Mouse (Mus musculus): Measurements from ENCODE around the gene Snx17. TPM values are rescaled to one million over a fixed set of nuclear protein-coding genes. Genes with fewer than 3 reads are reported as not detected.

The Snx17 gene
- polyA plus RNA-seq, 1 experiment from 2014 or later, result 144 TPM

- peaks cover 39% of the 10 kb centered on the region for H3K36me3 ChIP-seq (ENCODE audit: control insufficient read depth, insufficient read depth, low read length)
- H3K27me3 ChIP-seq (ENCODE audit: control insufficient read depth, insufficient read depth, low read length), result no peaks in the 10 kb centered on the region
- peak overlapping the region; percentile 90 for H3K4me3 ChIP-seq (ENCODE audit: low read depth, low read length)
- 12% methylated on average over 25 of the region's 25 CpGs for WGBS
- H3K9me3 ChIP-seq (ENCODE audit: control insufficient read depth, low read length), result no peaks in the 10 kb centered on the region; the same call in 1 of the 2 replicates
- H3K4me1 ChIP-seq (ENCODE audit: control insufficient read depth, insufficient read depth, low read length), result peaks cover 14% of the 10 kb centered on the region
- DNase-seq (ENCODE audit: low spot score), result no peak
- no peak for ATAC-seq (ENCODE audit: insufficient number of reproducible peaks, low FRiP score, low TSS enrichment, low read depth)
- H3K27ac ChIP-seq (replicated peaks; ENCODE audit: low read depth, low read length), result peak overlapping the region; percentile 56
- peak overlapping the region; percentile 91 for H3K9ac ChIP-seq (ENCODE audit: low read length)
- peak overlapping the region; percentile 81 for H3K4me2 ChIP-seq (ENCODE audit: low read depth, severe bottlenecking)
Observed at GRCm38 (mm10) chr5:31193631-31194281, 729 bp downstream of the Snx17 start.

GRCm38 (mm10) chr5:31194486-31195485 lies 1.8 kb downstream of the Snx17 start:
- ATAC-seq (ENCODE audit: insufficient number of reproducible peaks, low FRiP score, low TSS enrichment, low read depth), result no peak
- 90% methylated on average over 16 of the region's 16 CpGs for WGBS
- no peak overlapping the region for H3K9ac ChIP-seq (ENCODE audit: low read length)

DNA sequence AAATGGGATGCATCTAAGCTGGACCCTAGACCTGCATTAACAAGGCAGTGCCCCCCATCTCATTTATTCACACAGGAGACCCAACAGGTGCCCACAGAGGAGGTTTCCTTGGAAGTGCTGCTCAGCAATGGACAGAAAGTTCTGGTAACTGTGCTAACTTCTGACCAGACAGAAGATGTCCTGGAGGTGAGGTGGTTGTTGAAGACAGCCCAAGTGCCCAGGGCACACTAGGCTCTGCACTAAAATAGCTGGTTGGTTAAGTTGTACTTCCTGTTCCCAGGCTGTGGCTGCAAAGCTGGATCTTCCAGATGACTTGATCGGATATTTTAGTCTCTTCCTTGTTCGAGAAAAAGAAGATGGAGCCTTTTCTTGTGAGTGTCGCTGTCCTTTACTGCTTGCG lies 2.6 kb downstream of the Snx17 start:
- Histone ChIP-seq H3K27me3 (ENCODE audit: control insufficient read depth, insufficient read depth, low read length) (no peaks in the 10 kb centered on the region), H3K36me3 (ENCODE audit: control insufficient read depth, insufficient read depth, low read length) (peaks cover 43% of the 10 kb centered on the region), H3K9me3 (ENCODE audit: control insufficient read depth, low read length) (peaks cover 5% of the 10 kb centered on the region), H3K4me1 (ENCODE audit: control insufficient read depth, insufficient read depth, low read length) (peaks cover 14% of the 10 kb centered on the region), H3K9ac (ENCODE audit: low read length) (no peak overlapping the region), H3K4me2 (ENCODE audit: low read depth, severe bottlenecking) (no peak overlapping the region), H3K4me3 (ENCODE audit: low read depth, low read length) (no peak overlapping the region), H3K27ac (replicated peaks; ENCODE audit: low read depth, low read length) (no peak overlapping the region)
- DNase-seq (ENCODE audit: low spot score) (no peak), ATAC-seq (ENCODE audit: insufficient number of reproducible peaks, low FRiP score, low TSS enrichment, low read depth) (no peak)
- 93% methylated on average over 4 of the region's 4 CpGs for WGBS

More at GRCm38 (mm10) chr5:31194486-31195485, 1.8 kb downstream of the Snx17 start:
- H3K4me2 ChIP-seq (ENCODE audit: low read depth, severe bottlenecking), result peak overlapping the region; percentile 81; the same call in 1 of the 2 replicates
- peaks cover 45% of the 10 kb centered on the region for H3K36me3 ChIP-seq (ENCODE audit: control insufficient read depth, insufficient read depth, low read length)
- H3K27ac ChIP-seq (replicated peaks; ENCODE audit: low read depth, low read length), result no peak overlapping the region
- H3K27me3 ChIP-seq (ENCODE audit: control insufficient read depth, insufficient read depth, low read length), result no peaks in the 10 kb centered on the region
- H3K4me1 ChIP-seq (ENCODE audit: control insufficient read depth, insufficient read depth, low read length), result peaks cover 14% of the 10 kb centered on the region
- peak overlapping the region; percentile 90; the same call in 1 of the 2 replicates for H3K4me3 ChIP-seq (ENCODE audit: low read depth, low read length)
- no peaks in the 10 kb centered on the region; the same call in 1 of the 2 replicates for H3K9me3 ChIP-seq (ENCODE audit: control insufficient read depth, low read length)
- DNase-seq (ENCODE audit: low spot score), result no peak

GRCm38 (mm10) chr5:31196207-31196606 lies 3.2 kb downstream of the Snx17 start:
- Histone ChIP-seq H3K4me1 (ENCODE audit: control insufficient read depth, insufficient read depth, low read length) (peaks cover 14% of the 10 kb centered on the region), H3K36me3 (ENCODE audit: control insufficient read depth, insufficient read depth, low read length) (peaks cover 42% of the 10 kb centered on the region), H3K27me3 (ENCODE audit: control insufficient read depth, insufficient read depth, low read length) (no peaks in the 10 kb centered on the region), H3K4me3 (ENCODE audit: low read depth, low read length) (no peak overlapping the region), H3K9me3 (ENCODE audit: control insufficient read depth, low read length) (peaks cover 5% of the 10 kb centered on the region), H3K9ac (ENCODE audit: low read length) (no peak overlapping the region), H3K4me2 (ENCODE audit: low read depth, severe bottlenecking) (no peak overlapping the region), H3K27ac (replicated peaks; ENCODE audit: low read depth, low read length) (no peak overlapping the region)
- 91% methylated on average over 10 of the region's 10 CpGs for WGBS
- DNase-seq (ENCODE audit: low spot score), result no peak
- ATAC-seq (ENCODE audit: insufficient number of reproducible peaks, low FRiP score, low TSS enrichment, low read depth), result no peak

DNA sequence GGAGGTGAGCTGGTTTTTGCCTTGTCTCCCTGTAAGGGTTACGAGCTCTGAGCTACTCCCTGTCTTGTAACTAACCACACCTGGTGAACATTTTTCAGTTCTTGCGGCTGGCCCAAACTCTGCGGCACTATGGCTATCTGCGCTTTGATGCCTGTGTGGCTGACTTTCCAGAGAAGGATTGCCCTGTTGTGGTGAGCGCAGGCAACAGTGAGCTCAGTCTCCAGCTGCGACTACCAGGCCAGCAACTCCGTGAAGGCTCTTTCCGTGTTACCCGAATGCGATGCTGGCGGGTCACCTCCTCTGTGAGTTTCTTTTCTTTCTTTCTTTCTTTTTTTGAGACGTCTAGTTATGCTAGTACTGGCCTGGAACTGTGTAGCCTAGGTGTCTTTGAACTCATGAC lies 4.0 kb downstream of the Snx17 start:
- H3K36me3 ChIP-seq (ENCODE audit: control insufficient read depth, insufficient read depth, low read length), result peaks cover 42% of the 10 kb centered on the region
- no peak overlapping the region; the same call in 1 of the 2 replicates for H3K4me3 ChIP-seq (ENCODE audit: low read depth, low read length)
- ATAC-seq (ENCODE audit: insufficient number of reproducible peaks, low FRiP score, low TSS enrichment, low read depth) (no peak), DNase-seq (ENCODE audit: low spot score) (no peak)
- WGBS, result 94% methylated on average over 12 of the region's 12 CpGs
- no peaks in the 10 kb centered on the region for H3K27me3 ChIP-seq (ENCODE audit: control insufficient read depth, insufficient read depth, low read length)
- H3K4me1 ChIP-seq (ENCODE audit: control insufficient read depth, insufficient read depth, low read length), result peaks cover 7% of the 10 kb centered on the region
- no peak overlapping the region for H3K9ac ChIP-seq (ENCODE audit: low read length)
- H3K4me2 ChIP-seq (ENCODE audit: low read depth, severe bottlenecking), result no peak overlapping the region
- H3K27ac ChIP-seq (replicated peaks; ENCODE audit: low read depth, low read length), result no peak overlapping the region
- peaks cover 5% of the 10 kb centered on the region for H3K9me3 ChIP-seq (ENCODE audit: control insufficient read depth, low read length)

GRCm38 (mm10) chr5:31198170-31198569 lies 5.1 kb downstream of the Snx17 start:
- Histone ChIP-seq H3K9me3 (ENCODE audit: control insufficient read depth, low read length) (peaks cover 5% of the 10 kb centered on the region), H3K27me3 (ENCODE audit: control insufficient read depth, insufficient read depth, low read length) (no peaks in the 10 kb centered on the region), H3K27ac (replicated peaks; ENCODE audit: low read depth, low read length) (no peak overlapping the region), H3K9ac (ENCODE audit: low read length) (no peak overlapping the region), H3K4me3 (ENCODE audit: low read depth, low read length) (no peak overlapping the region), H3K4me2 (ENCODE audit: low read depth, severe bottlenecking) (no peak overlapping the region), H3K4me1 (ENCODE audit: control insufficient read depth, insufficient read depth, low read length) (peaks cover 8% of the 10 kb centered on the region), H3K36me3 (ENCODE audit: control insufficient read depth, insufficient read depth, low read length) (peaks cover 48% of the 10 kb centered on the region)
- DNase-seq (ENCODE audit: low spot score) (no peak), ATAC-seq (ENCODE audit: insufficient number of reproducible peaks, low FRiP score, low TSS enrichment, low read depth) (no peak)
- 85% methylated on average over 9 of the region's 9 CpGs for WGBS

DNA sequence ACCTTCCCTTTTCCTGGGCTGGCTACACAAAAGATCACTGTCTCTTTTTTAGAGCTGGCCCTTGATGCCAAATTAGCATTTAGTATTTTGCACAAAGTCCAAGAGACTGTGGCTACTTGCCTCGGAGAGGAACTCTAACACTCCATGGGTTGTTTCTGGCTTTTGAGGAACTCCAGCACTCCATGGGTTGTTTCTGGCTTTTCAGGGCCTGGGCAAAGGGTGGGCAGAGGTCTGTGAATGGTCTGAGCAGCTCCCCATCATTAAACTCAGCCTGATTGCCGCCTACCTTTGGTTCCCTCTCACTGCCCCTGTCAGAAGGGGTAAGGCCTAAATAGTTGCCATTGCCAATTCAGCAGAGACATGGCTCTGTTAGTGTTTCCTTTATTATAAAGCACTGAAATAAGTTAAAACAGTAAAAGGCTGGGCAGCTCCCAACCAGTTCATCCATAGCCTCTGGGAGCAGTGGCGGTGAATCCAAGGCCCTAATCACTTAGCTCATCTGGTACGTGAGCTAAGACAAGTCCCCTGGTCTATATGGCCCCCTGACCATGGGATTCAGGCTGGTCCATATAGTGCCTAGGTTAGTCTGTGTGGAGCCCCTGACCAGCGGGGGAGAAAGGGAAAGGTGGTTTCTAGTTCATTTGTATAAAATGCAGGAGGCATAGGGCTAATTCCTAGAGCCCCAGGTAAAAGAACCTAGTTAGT lies 5.7 kb downstream of the Snx17 start:
- 87% methylated on average over 5 of the region's 5 CpGs for WGBS
- no peak for DNase-seq (ENCODE audit: low spot score)

GRCm38 (mm10) chr5:31199321-31199892 lies 6.4 kb downstream of the Snx17 start:
- H3K4me3 ChIP-seq (ENCODE audit: low read depth, low read length), result no peak overlapping the region
- 94% methylated on average over 19 of the region's 19 CpGs for WGBS
- ATAC-seq (ENCODE audit: insufficient number of reproducible peaks, low FRiP score, low TSS enrichment, low read depth) (no peak), DNase-seq (ENCODE audit: low spot score) (no peak)
- no peak overlapping the region for H3K9ac ChIP-seq (ENCODE audit: low read length)
- H3K4me1 ChIP-seq (ENCODE audit: control insufficient read depth, insufficient read depth, low read length), result peaks cover 3% of the 10 kb centered on the region; the same call in 1 of the 2 replicates
- H3K36me3 ChIP-seq (ENCODE audit: control insufficient read depth, insufficient read depth, low read length), result peaks cover 53% of the 10 kb centered on the region
- H3K27ac ChIP-seq (replicated peaks; ENCODE audit: low read depth, low read length), result no peak overlapping the region
- H3K4me2 ChIP-seq (ENCODE audit: low read depth, severe bottlenecking), result no peak overlapping the region
- H3K9me3 ChIP-seq (ENCODE audit: control insufficient read depth, low read length), result peaks cover 5% of the 10 kb centered on the region
- H3K27me3 ChIP-seq (ENCODE audit: control insufficient read depth, insufficient read depth, low read length), result no peaks in the 10 kb centered on the region

More for the DNA sequence above, 5.7 kb downstream of the Snx17 start:
- no peaks in the 10 kb centered on the region for H3K27me3 ChIP-seq (ENCODE audit: control insufficient read depth, insufficient read depth, low read length)
- peaks cover 8% of the 10 kb centered on the region for H3K4me1 ChIP-seq (ENCODE audit: control insufficient read depth, insufficient read depth, low read length)
- no peak overlapping the region for H3K27ac ChIP-seq (replicated peaks; ENCODE audit: low read depth, low read length)
- H3K4me3 ChIP-seq (ENCODE audit: low read depth, low read length), result no peak overlapping the region
- no peak overlapping the region for H3K4me2 ChIP-seq (ENCODE audit: low read depth, severe bottlenecking)
- no peak overlapping the region for H3K9ac ChIP-seq (ENCODE audit: low read length)
- H3K36me3 ChIP-seq (ENCODE audit: control insufficient read depth, insufficient read depth, low read length), result peaks cover 52% of the 10 kb centered on the region
- peaks cover 5% of the 10 kb centered on the region for H3K9me3 ChIP-seq (ENCODE audit: control insufficient read depth, low read length)
- no peak for ATAC-seq (ENCODE audit: insufficient number of reproducible peaks, low FRiP score, low TSS enrichment, low read depth)

All from limb, embryonic 11.5 days (tissue).